Mouse (Mus musculus) testis, adult 10 weeks (tissue): ENCODE measurements around the gene H2-Q1. TPM values are rescaled to one million over a fixed set of nuclear protein-coding genes. Genes with fewer than 3 reads are reported as not detected.

Source experiments
- polyA plus RNA-seq: library from polyadenylated mRNA; stranded (reverse); fragments of 350-450 nt; fragmentation: Illumina TruSeq; extraction: RNeasy Lipid Tissue Mini Kit (QIAGEN cat#74804); gene quantifications from one replicate; pipeline ENCODE4 v1.2.3, GENCODE M21; 2014; ENCODE audit warnings: low read depth, low replicate concordance

The H2-Q1 gene
- 0.08 TPM for polyA plus RNA-seq

GRCm38 (mm10) chr17:35320327-35321081 is at the start of gene H2-Q1:
H2-Q1 (plus strand) TSS chr17:35320405.

GRCm38 (mm10) chr17:35342071-35342671 is 22.0 kb downstream of the H2-Q1 start, which contains the start of gene H2-Q2:
H2-Q2 (plus strand) TSS chr17:35342242.

Other genes starting within 250 kb of the H2-Q1 start
- gene Ly6g6e, start 243.5 kb upstream of the H2-Q1 start, polyA plus RNA-seq, result not detected
- gene Ly6g6d, start 242.3 kb upstream of the H2-Q1 start, polyA plus RNA-seq, result not detected
- not detected for gene Ly6g6f, start 234.8 kb upstream of the H2-Q1 start, polyA plus RNA-seq
- gene Abhd16a, start 231.1 kb upstream of the H2-Q1 start, polyA plus RNA-seq, result 8.2 TPM
- gene Ly6g5c, start 212.1 kb upstream of the H2-Q1 start, polyA plus RNA-seq, result not detected
- gene Ly6g5b, start 205.0 kb upstream of the H2-Q1 start, polyA plus RNA-seq, result not detected
- gene Gpank1, start 198.9 kb upstream of the H2-Q1 start, polyA plus RNA-seq, result 8.7 TPM
- gene Csnk2b, start 198.4 kb upstream of the H2-Q1 start, polyA plus RNA-seq, result 948 TPM
- 0.28 TPM for gene D17H6S53E, start 194.0 kb upstream of the H2-Q1 start, polyA plus RNA-seq
- gene Apom, start 188.4 kb upstream of the H2-Q1 start, polyA plus RNA-seq, result not detected
- 44.2 TPM for gene Bag6, start 185.2 kb upstream of the H2-Q1 start, polyA plus RNA-seq
- 14.1 TPM for gene Prrc2a, start 155.5 kb upstream of the H2-Q1 start, polyA plus RNA-seq
- gene Aif1, start 144.3 kb upstream of the H2-Q1 start, polyA plus RNA-seq, result 379 TPM
- gene Lst1, start 132.0 kb upstream of the H2-Q1 start, polyA plus RNA-seq, result not detected
- gene Ltb, start 126.0 kb upstream of the H2-Q1 start, polyA plus RNA-seq, result not detected
- not detected for gene Tnf, start 118.4 kb upstream of the H2-Q1 start, polyA plus RNA-seq
- gene Lta, start 115.1 kb upstream of the H2-Q1 start, polyA plus RNA-seq, result not detected
- not detected for gene Gm16181, start 99.6 kb upstream of the H2-Q1 start, polyA plus RNA-seq
- 10.2 TPM for gene Atp6v1g2, start 86.7 kb upstream of the H2-Q1 start, polyA plus RNA-seq
- gene Nfkbil1, start 84.6 kb upstream of the H2-Q1 start, polyA plus RNA-seq, result 0.56 TPM
- 7.1 TPM for gene Ddx39b, start 78.7 kb upstream of the H2-Q1 start, polyA plus RNA-seq
- 2.8 TPM for gene H2-D1, start 57.7 kb upstream of the H2-Q1 start, polyA plus RNA-seq
- 0.69 TPM for gene H2-Q2, start 21.8 kb downstream of the H2-Q1 start, polyA plus RNA-seq
- gene H2-Q4, start 59.2 kb downstream of the H2-Q1 start, polyA plus RNA-seq, result 1.6 TPM
- gene H2-Q6, start 104.4 kb downstream of the H2-Q1 start, polyA plus RNA-seq, result 0.66 TPM
- gene H2-Q7, start 118.8 kb downstream of the H2-Q1 start, polyA plus RNA-seq, result 0.49 TPM
- gene H2-Q10, start 149.7 kb downstream of the H2-Q1 start, polyA plus RNA-seq, result 0.17 TPM
- gene Pou5f1, start 185.6 kb downstream of the H2-Q1 start, polyA plus RNA-seq, result 0.48 TPM
- 1.1 TPM for gene Tcf19, start 196.4 kb downstream of the H2-Q1 start, polyA plus RNA-seq
- gene Cchcr1, start 196.7 kb downstream of the H2-Q1 start, polyA plus RNA-seq, result 25.0 TPM
- gene Psors1c2, start 212.8 kb downstream of the H2-Q1 start, polyA plus RNA-seq, result 1.3 TPM
- gene Cdsn, start 231.7 kb downstream of the H2-Q1 start, polyA plus RNA-seq, result 0.34 TPM
- gene 2300002M23Rik, start 247.0 kb downstream of the H2-Q1 start, polyA plus RNA-seq, result not detected